Mouse (Mus musculus) heart, adult 8-10 months (tissue): Measurements from ENCODE around the gene March6. TPM values are rescaled to one million over a fixed set of nuclear protein-coding genes. Genes with fewer than 3 reads are reported as not detected.

Source experiments
- DNase-seq: peaks from one replicate; pipeline ENCODE4 v3.0.0; 2022; ENCODE audit warnings: low spot score
- total RNA-seq, 4 experiments: library from RNA; stranded (reverse); gene quantifications; 2 replicates each; pipeline ENCODE4 v1.2.4; 2022

March6 gene
- total RNA-seq, 4 experiments from 2014 or later, result 112 to 123 (median 116) TPM

DNA sequence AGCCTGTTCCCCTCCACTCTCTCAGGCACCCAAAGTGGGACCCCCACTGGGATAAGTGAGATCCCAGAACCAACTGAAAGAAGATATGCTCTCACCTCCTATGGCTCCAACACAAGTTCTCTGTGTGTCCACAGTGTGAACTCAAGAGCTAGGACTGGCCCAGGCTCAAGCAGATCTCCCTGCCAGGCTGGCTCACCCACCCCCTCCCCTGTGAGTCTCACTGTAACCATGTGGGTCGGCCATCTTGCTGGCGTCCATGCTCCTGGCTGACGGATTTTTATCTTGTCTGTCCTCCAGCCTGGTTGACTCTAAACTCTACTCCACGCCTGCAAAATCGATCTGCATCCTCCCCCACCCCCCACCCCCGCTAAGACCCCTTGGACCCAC, 113.5 kb downstream of the March6 start:
- no peak for DNase-seq

DNA sequence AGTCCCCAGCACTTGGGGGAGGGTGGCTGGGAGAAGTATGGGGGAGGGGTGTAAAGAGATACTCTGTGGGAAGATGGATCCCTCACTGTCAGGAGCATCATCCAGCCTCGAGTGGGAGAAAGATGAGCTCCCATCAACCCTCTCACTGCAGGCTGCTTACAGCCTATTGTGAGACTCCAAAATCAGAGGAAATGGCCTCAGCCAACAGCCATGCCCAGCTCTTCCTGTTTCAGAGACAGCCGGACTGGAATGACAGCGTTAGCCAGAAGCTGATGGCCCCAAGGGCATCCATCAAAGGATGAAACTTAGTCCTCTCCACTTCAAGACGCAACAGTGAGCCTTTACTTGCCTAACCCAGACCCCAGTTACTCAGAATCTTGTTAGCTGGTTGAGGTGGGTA, 115.7 kb downstream of the March6 start:
- DNase-seq, result no peak

DNA sequence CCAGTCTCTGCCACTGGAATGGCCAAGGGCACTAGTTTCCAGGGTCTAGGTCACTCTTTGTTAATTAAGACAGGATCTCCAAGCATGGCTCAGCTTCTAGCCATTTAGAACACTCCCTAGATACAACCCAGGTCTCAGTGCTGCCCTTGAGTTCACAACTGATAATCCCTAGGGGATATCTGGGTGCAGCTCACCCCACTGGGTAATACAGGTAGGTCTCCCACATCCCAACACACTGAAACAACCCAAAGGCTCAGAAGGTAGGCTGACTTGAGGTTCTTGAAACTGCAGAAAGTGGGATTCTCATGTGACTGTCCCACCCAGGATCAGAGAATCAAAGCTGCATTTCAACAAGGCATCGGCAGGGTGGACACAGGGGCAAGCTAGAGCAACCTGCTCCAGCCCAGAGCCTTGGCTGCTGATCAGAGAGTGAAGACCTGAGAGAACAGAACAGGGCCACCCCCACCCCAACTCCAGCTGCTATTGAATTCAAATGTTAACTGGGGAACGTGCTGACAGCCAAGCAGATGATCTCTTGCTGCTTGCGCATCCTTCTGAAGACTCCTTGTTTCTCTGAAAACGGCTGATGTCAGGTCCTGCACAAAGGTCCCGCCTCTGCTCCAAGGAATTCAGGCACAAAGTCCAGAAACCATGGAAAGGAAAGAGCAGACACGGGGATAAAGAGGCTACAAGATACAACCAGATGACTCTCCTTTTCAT, 116.5 kb downstream of the March6 start:
- no peak for DNase-seq

DNA sequence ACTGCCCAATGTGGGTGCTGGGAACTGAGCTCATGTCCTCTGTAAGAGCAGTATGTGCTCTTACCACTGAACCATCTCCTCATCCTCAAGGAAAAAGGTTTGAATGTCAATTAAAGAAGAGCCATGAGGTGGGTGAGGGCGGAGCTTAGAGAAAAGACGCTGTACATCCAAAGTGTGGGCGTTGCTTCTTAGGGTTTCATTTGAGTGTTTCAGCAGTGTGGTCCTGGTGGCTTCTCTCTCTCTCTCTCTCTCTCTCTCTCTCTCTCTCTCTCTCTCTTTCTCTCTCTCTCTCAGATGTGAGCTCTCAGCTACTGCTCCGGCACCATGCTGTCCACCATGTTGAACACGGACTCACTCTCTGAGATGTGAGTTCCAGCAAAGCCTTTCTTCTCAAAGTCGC, 117.2 kb downstream of the March6 start:
- DNase-seq, result no peak

DNA sequence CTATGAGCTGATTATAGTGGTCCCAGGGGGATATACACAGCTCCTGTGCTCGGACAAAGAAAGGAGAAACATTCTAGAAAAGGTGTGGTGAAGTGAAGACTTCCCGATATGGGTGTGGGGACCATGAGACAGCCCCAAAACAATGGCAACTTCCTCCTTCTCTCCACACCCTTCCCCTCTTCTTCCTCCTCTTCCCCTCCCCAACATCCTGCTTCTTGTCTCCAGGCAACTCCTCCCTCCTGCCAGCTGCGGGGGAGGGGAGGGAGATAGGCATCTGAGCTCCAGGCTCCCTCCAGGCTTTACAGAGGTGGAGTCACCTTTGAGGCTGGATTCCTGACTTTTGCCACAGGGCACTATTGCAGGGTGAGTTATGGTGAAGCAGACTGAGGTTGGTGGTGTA, 117.9 kb downstream of the March6 start:
- peak; percentile 65 for DNase-seq

DNA sequence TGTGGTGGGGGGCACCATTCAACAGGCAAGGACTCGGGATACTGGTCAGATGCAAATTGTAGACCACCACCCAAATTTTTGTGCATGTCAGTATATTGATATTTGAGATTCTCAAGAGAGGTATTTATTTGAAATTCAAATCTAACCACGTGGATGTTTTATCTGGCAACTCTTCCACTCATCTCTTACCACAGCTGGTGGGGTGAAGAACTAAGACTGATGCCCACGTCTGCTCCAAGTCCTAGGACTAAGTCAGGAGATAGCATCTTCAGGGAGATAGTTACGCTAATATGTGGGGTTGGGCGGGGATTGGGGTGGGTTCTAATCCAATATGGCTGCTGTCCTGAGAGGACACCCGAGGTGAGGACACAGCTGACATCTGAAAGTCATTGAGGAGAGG, 118.4 kb downstream of the March6 start:
- no peak for DNase-seq

DNA sequence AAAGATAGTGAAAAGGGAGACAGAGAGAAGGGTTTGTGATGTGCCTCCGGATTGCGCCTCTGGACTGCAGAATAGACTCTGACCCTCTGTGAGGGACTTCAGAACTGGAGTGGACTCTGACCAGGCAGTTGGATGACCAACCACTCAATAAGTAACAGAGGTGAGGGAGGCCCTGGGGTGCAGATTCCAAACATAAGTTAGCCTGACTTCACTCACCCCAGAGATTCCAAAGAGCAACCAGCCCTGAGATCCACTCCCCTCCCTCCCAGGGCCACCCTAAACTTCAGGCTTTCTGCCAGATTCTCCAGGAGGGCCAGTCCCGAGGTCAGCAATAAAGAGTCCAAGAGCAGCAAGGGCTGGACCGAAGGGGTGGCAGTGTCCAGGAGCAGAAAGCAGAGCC, 123.4 kb downstream of the March6 start:
- DNase-seq, result no peak

DNA sequence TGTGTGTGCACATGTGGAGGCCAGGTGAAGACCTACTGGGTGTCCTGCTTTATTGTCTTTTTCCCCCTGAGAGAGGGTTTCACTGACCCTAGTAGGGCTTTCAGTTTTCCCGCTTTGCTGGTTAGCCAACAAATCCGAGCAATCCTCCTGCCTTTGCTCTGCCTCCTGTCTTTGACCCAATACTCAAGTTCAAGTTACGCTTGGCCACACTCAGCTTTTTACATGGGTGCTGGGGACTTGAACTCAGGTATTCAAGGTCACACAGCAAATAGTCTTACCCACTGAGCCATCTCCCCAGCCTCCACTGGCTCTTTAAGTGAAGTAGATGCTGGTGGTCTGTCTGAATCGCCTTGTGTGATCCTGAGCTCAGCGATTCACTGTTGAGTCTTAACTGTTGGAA, 124.0 kb downstream of the March6 start:
- DNase-seq, result no peak

Other genes with a start within 250 kb of the March6 start
- 10 to 100 TPM; 26.4 to 31.4 (median 29.1) TPM for gene Ankrd33b, start 163.3 kb downstream of the March6 start, total RNA-seq
- under 1 TPM in 2 of 4 experiments, not detected in 2; 0.28 to 0.57 TPM for gene Ropn1l, start 77.3 kb downstream of the March6 start, total RNA-seq
- gene Cmbl, start 34.3 kb upstream of the March6 start, total RNA-seq, result 10 to 100 TPM; 31.4 to 42.1 (median 34.4) TPM
- 100 to 1,000 TPM; 123 to 130 (median 127) TPM for gene Cct5, start 70.8 kb upstream of the March6 start, total RNA-seq
- 10 to 100 TPM; 17.2 to 22.2 (median 20.3) TPM for gene Fam173b, start 70.8 kb upstream of the March6 start, total RNA-seq